ENCODE assay signal across 26 mouse cellular contexts in genomic region chr4:54106976-54107375, GRCm38 (mm10).
"Had no signal": no experiment of that assay in that cellular context is flagged by ENCODE, and none has a peak within 500 bp of the region (broad histone marks: within the 10 kb centered on the region; RNA-seq: fewer than 3 reads in every experiment).

No protein-coding gene starts in this region.

- H3K9ac ChIP-seq: forebrain, postnatal 0 days; heart, embryonic 13.5 days; heart, embryonic 15.5 days; hindbrain, embryonic 14.5 days; kidney, embryonic 15.5 days; limb, embryonic 12.5 days had no signal

- H3K27ac ChIP-seq: heart, adult 2 months; heart, embryonic 13.5 days; heart, embryonic 15.5 days; hindbrain, embryonic 10.5 days; hindbrain, embryonic 14.5 days; kidney, embryonic 15.5 days; kidney, postnatal 0 days; left cerebral cortex, adult 2 months; limb, embryonic 10.5 days; limb, embryonic 12.5 days had no signal

- ATAC-seq: forebrain, postnatal 0 days; intestine, embryonic 16.5 days had no signal

- H3K36me3 ChIP-seq: heart, embryonic 13.5 days; heart, embryonic 15.5 days; hindbrain, embryonic 10.5 days; kidney, embryonic 15.5 days; limb, embryonic 10.5 days; limb, embryonic 12.5 days had no signal

- H3K27me3 ChIP-seq: heart, embryonic 13.5 days; heart, embryonic 15.5 days; kidney, embryonic 15.5 days; limb, embryonic 12.5 days had no signal

- DNase-seq: forebrain, postnatal 0 days; gastrocnemius, postnatal 14 days; gastrocnemius, postnatal 36 days; heart, adult 11 months; heart, adult 2 months; heart, postnatal 4 days; kidney, adult 11 months; kidney, adult 2 months; kidney, adult 9 months; kidney, postnatal 14 days; kidney, postnatal 36 days; layer of hippocampus, adult 9-11 months; layer of hippocampus, postnatal 36 days; liver had no signal

- H3K4me3 ChIP-seq: heart, adult 2 months; heart, embryonic 13.5 days; heart, embryonic 15.5 days; hindbrain, embryonic 10.5 days; kidney, embryonic 15.5 days; left cerebral cortex, adult 2 months; limb, embryonic 10.5 days; limb, embryonic 12.5 days had no signal

- H3K4me1 ChIP-seq: heart, embryonic 13.5 days; heart, embryonic 15.5 days; kidney, embryonic 15.5 days; limb, embryonic 10.5 days; limb, embryonic 12.5 days had no signal

- H3K4me2 ChIP-seq: heart, embryonic 11.5 days; heart, embryonic 13.5 days; heart, embryonic 15.5 days; hindbrain, embryonic 14.5 days; kidney, embryonic 15.5 days; limb, embryonic 12.5 days; liver, embryonic 11.5 days had no signal

- H3K9me3 ChIP-seq: heart, embryonic 13.5 days; heart, embryonic 15.5 days; hindbrain, embryonic 10.5 days; kidney, embryonic 15.5 days; limb, embryonic 10.5 days; limb, embryonic 12.5 days had no signal
